Mouse (Mus musculus): Measurements from ENCODE around the gene Zfp354b. TPM values are rescaled to one million over a fixed set of nuclear protein-coding genes. Genes with fewer than 3 reads are reported as not detected.

Gene Zfp354b
- total and polyA plus RNA-seq, 3 experiments: not detected

DNA sequence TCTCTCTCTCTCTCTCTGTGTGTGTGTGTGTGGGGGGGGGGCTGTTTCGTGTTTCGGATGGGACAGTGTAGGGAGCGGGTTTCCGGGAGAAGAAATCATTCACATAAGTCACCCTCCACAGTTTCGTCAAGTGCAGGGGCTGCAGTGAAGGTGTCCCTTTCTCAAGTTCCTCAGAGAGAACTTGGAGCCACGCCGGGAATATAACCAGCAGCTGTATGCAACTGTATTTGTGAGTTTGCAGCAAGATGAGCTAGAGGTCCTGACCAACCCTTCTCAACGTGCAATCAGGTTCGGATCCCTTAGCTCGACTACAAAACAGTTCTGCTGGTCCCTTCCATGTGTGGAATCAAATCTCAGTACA is 44.5 kb downstream of the Zfp354b start:
- H3K4me1 ChIP-seq (ENCODE audit: control insufficient read depth in 1 of 2, insufficient read depth in 2 of 2): no peaks in the 10 kb centered on the region
- H3K9me3 ChIP-seq (replicated peaks; ENCODE audit: low read length): peaks cover 4% of the 10 kb centered on the region
- in situ Hi-C loops (cut with MboI; ENCODE audit: low pct_ligation_motif_present, low pct_unique_long_range_greater_than_20kb, low sequenced_read_pairs) (no loop called here), dilution Hi-C loops (cut with MboI; ENCODE audit: extremely low pct_ligation_motif_present, extremely low pct_unique_long_range_greater_than_20kb, low sequenced_read_pairs) (no loop called here)
- H3K36me3 ChIP-seq (replicated peaks in 1 of 2; ENCODE audit: control insufficient read depth in 1 of 2, insufficient read depth in 1 of 2, low read length in 1 of 2): no peaks in the 10 kb centered on the region
- no peak overlapping the region for H3K9ac ChIP-seq (ENCODE audit: insufficient read depth, low read depth)
- DNase-seq (ENCODE audit: extremely low read depth): no peak
- H3K4me2 ChIP-seq (ENCODE audit: insufficient read depth, low read depth, poor library complexity, severe bottlenecking): no peak overlapping the region
- peaks cover 81% of the 10 kb centered on the region for H3K27me3 ChIP-seq (replicated peaks)
- H3K27ac ChIP-seq (ENCODE audit: insufficient read depth, low read depth): no peak overlapping the region
- H3K4me3 ChIP-seq (replicated peaks in 1 of 3; ENCODE audit: low read depth in 2 of 3, low read length in 2 of 3, poor library complexity in 1 of 3): no peak overlapping the region
- no peaks in the 10 kb centered on the region for H3K79me2 ChIP-seq (replicated peaks; ENCODE audit: control insufficient read depth, extremely low read depth, insufficient read depth, poor library complexity, severe bottlenecking)
- TF ChIP-seq EP300 (IDR thresholded peaks at IDR 0.05; ENCODE audit: low read length) (no peak), PAX5 (IDR thresholded peaks at IDR 0.05; ENCODE audit: low read length) (no peak), POLR2A (IDR thresholded peaks at IDR 0.05; ENCODE audit: low read depth, low read length) (no peak), UBTF (IDR thresholded peaks at IDR 0.05; ENCODE audit: low read depth, low read length) (no peak), MXI1 (IDR thresholded peaks at IDR 0.05; ENCODE audit: low read depth, low read length) (no peak), SMC3 (IDR thresholded peaks at IDR 0.05; ENCODE audit: low read depth, low read length) (no peak), ELF1 (IDR thresholded peaks at IDR 0.05; ENCODE audit: low read depth, low read length) (no peak), TBP (conservative IDR thresholded peaks at IDR 0.05; ENCODE audit: low read depth, low read length) (no peak), JUND (conservative IDR thresholded peaks at IDR 0.05; ENCODE audit: low read depth, low read length) (no peak), NELFE (IDR thresholded peaks at IDR 0.05; ENCODE audit: low read depth, low read length) (no peak), IRF4 (IDR thresholded peaks at IDR 0.05; ENCODE audit: low read depth, low read length) (no peak), HCFC1 (IDR thresholded peaks at IDR 0.05; ENCODE audit: low read depth, low read length) (no peak)

DNA sequence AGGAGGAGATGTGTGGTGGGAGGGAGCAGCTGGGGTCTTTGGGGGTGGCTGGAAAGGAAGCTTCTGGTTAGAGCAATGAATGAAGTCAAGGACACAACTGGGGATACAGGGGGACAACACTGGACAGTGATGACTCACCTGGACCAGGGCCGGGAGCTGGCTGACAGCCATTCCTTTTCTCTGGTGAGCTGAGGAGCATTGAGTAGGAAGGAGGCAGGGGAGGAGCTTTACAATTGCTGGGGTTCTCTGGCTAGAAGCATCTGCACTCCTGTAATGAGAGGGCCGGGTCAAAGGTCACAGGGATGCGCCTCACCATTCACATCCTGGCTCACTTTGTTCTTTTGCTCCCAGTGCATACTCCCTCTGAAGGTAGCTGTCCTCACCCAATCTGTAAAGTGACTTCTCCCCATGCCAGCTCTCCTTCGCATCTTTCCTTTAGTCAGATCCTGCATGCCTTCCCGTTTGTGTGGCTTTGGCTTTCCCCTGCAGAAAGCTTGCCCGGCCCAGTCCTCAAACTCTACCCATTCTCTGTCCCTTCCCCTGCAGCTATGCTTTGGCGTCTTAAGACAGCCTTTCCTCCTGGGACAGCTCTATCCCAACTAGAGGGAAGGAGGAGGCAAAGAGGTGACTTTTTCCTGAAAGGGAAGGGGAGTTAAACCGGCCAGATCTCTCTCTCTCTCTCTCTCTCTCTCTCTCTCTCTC is 45.1 kb downstream of the Zfp354b start:
- dilution Hi-C loops (cut with MboI; ENCODE audit: extremely low pct_ligation_motif_present, extremely low pct_unique_long_range_greater_than_20kb, low sequenced_read_pairs) (no loop called here), in situ Hi-C loops (cut with MboI; ENCODE audit: low pct_ligation_motif_present, low pct_unique_long_range_greater_than_20kb, low sequenced_read_pairs) (no loop called here)

More for the DNA sequence above, 45.1 kb downstream of the Zfp354b start:
- no peak overlapping the region for H3K9ac ChIP-seq (ENCODE audit: insufficient read depth, low read depth)
- TF ChIP-seq USF2 (conservative IDR thresholded peaks at IDR 0.05; ENCODE audit: low read depth, low read length): no peak
- no peak for TF ChIP-seq MAX (IDR thresholded peaks at IDR 0.05; ENCODE audit: low read length)
- TF ChIP-seq KAT2A (IDR thresholded peaks at IDR 0.05; ENCODE audit: insufficient replicate concordance, low read length): no peak
- TF ChIP-seq MXI1 (IDR thresholded peaks at IDR 0.05; ENCODE audit: low read depth, low read length): no peak
- TF ChIP-seq EP300 (IDR thresholded peaks at IDR 0.05; ENCODE audit: low read length): no peak
- TF ChIP-seq RAD21 (IDR thresholded peaks at IDR 0.05; ENCODE audit: low read depth, low read length): no peak
- TF ChIP-seq ZKSCAN1 (IDR thresholded peaks at IDR 0.05; ENCODE audit: borderline replicate concordance, low read depth, low read length): no peak
- TF ChIP-seq SMC3 (IDR thresholded peaks at IDR 0.05; ENCODE audit: low read depth, low read length): no peak
- TF ChIP-seq ZMIZ1 (IDR thresholded peaks at IDR 0.05; ENCODE audit: low read depth, low read length): no peak
- no peaks in the 10 kb centered on the region for H3K79me2 ChIP-seq (replicated peaks; ENCODE audit: control insufficient read depth, extremely low read depth, insufficient read depth, poor library complexity, severe bottlenecking)
- no peak for DNase-seq (ENCODE audit: extremely low read depth)
- no peak overlapping the region for H3K27ac ChIP-seq (ENCODE audit: insufficient read depth, low read depth)
- peaks cover 4% of the 10 kb centered on the region for H3K9me3 ChIP-seq (replicated peaks; ENCODE audit: low read length)
- H3K4me3 ChIP-seq (replicated peaks in 1 of 3; ENCODE audit: low read depth in 2 of 3, low read length in 2 of 3, poor library complexity in 1 of 3): no peak overlapping the region
- H3K27me3 ChIP-seq (replicated peaks): peaks cover 78% of the 10 kb centered on the region
- H3K36me3 ChIP-seq (replicated peaks in 1 of 2; ENCODE audit: control insufficient read depth in 1 of 2, insufficient read depth in 1 of 2, low read length in 1 of 2): no peaks in the 10 kb centered on the region
- no peaks in the 10 kb centered on the region for H3K4me1 ChIP-seq (ENCODE audit: control insufficient read depth in 1 of 2, insufficient read depth in 2 of 2)
- H3K4me2 ChIP-seq (ENCODE audit: insufficient read depth, low read depth, poor library complexity, severe bottlenecking): no peak overlapping the region

Data from CH12.LX (cell line).